Mouse (Mus musculus) ovary, adult 10 weeks (tissue): ENCODE results near the gene Mfge8. TPM values are rescaled to one million over a fixed set of nuclear protein-coding genes. Genes with fewer than 3 reads are reported as not detected.

Experiments
- polyA plus RNA-seq: library from polyadenylated mRNA; stranded (reverse); fragments of 350-450 nt; fragmentation: Illumina TruSeq; extraction: RNeasy Lipid Tissue Mini Kit (QIAGEN cat#74804); gene quantifications from one replicate; pipeline ENCODE4 v1.2.3, GENCODE M21; 2014

The Mfge8 gene
- polyA plus RNA-seq: 2.5 TPM

DNA sequence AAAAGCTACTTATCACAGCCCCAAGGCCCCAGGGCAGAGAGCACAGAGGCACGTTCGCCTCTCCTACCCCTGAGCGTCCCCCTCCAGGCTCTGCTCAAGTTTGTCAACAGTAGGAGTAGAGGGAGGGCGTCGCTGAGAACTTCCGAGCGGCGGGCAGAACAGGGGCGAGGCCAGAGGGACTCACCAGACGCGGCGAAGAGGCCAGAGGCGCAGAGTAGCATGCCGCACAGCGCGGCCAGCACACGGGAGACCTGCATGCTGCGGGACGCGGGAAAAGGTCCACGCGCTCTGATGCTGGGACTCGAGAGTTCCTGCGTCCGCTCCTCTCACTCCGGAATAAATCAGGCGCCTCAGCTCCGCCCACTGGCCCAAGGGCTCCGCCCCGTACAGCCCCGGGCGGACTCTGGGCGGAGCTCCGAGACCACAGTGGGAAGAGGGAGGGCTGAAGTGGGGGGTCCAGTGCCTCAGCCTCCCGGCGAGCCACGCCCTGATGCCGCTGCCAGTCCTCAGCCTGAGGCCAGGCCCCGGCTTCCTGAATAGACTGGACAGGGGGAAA lies at the start of gene Mfge8:
TSS of gene Mfge8 (minus strand) at position 350 of the 556 bp plus-strand sequence.

DNA sequence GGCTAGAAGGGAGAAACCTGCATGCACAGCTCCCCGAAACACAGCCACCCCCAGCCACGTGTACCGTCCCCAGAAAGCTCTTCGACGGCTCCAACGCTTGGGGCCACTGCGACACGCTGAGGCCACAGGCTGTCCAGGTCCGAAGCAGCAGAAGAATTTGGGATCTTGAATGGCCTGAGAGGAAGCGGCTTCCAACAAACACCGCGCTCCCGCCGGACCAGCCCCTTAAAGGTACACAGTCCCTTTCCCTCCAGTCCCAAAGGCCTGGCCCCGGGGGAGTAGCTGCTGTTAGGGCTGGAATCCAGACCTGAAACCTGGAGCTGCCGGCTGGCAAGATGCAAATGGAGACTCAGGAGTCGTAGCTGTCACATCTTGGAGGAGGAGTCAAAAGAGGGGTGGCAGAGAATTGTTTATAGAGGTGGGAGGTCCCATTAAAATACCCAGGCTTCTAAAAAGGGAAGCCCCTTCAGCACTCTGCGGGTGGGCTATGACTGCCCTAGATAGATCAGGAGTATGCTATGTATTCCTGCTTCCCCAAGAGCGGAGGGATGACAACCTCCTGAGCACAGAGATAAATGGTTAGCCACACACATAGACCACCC lies 17.9 kb downstream of the Mfge8 start, which contains the start of gene Hapln3:
TSS of gene Hapln3 (minus strand) at position 176 of the 602 bp plus-strand sequence.

Other genes with a start within 250 kb of the Mfge8 start
- 2.8 TPM for gene Isg20, start 235.6 kb downstream of the Mfge8 start, polyA plus RNA-seq
- gene Acan, start 95.6 kb downstream of the Mfge8 start, polyA plus RNA-seq: 0.23 TPM
- gene Hapln3, start 18.0 kb downstream of the Mfge8 start, polyA plus RNA-seq: 0.20 TPM
- 65.8 TPM for gene Abhd2, start 124.1 kb upstream of the Mfge8 start, polyA plus RNA-seq
- not detected for gene Rlbp1, start 238.0 kb upstream of the Mfge8 start, polyA plus RNA-seq
- gene Fanci, start 242.9 kb upstream of the Mfge8 start, polyA plus RNA-seq: 7.0 TPM